Mouse (Mus musculus) ZHBTc4 (cell line): Measurements from ENCODE around the gene Nutm1.
"Not testable (repeated sequence)": the region's sequence is repeated elsewhere in the genome, so short reads cannot be mapped to it uniquely, and the experiment has no call there.

ENCODE experiments used
- DNase-seq: peaks from one replicate; pipeline ENCODE4 v3.0.0-alpha.2; 2011; ENCODE audit warnings: low read depth, low spot score

Nutm1 gene

GRCm38 (mm10) chr2:112259241-112259962 lies at the start of gene Nutm1:
Nutm1 (minus strand) TSS chr2:112259291.
- DNase-seq: no peak

GRCm38 (mm10) chr2:112308671-112309070 lies 49.6 kb upstream of the Nutm1 start:
- DNase-seq: no peak

GRCm38 (mm10) chr2:112298221-112298620 lies 39.1 kb upstream of the Nutm1 start:
- no peak for DNase-seq

- no peak for DNase-seq
Observed at GRCm38 (mm10) chr2:112296211-112296610, 37.1 kb upstream of the Nutm1 start.

- no peak for DNase-seq
Observed at GRCm38 (mm10) chr2:112292823-112293222, 33.7 kb upstream of the Nutm1 start.

GRCm38 (mm10) chr2:112289507-112289906 lies 30.4 kb upstream of the Nutm1 start:
- no peak for DNase-seq

- DNase-seq: no peak
Observed at GRCm38 (mm10) chr2:112287059-112287458, 28.0 kb upstream of the Nutm1 start.

- not testable (repeated sequence) for DNase-seq
Observed at GRCm38 (mm10) chr2:112286062-112286461, 27.0 kb upstream of the Nutm1 start.

- no peak for DNase-seq
Observed at GRCm38 (mm10) chr2:112285031-112285390, 25.9 kb upstream of the Nutm1 start.

- peak; percentile 93 for DNase-seq
Observed at GRCm38 (mm10) chr2:112284363-112285030, 25.4 kb upstream of the Nutm1 start.

- DNase-seq: no peak
Observed at GRCm38 (mm10) chr2:112282846-112283245, 23.8 kb upstream of the Nutm1 start.

- no peak for DNase-seq
Observed at GRCm38 (mm10) chr2:112276870-112277269, 17.8 kb upstream of the Nutm1 start.

GRCm38 (mm10) chr2:112273474-112273873 lies 14.4 kb upstream of the Nutm1 start:
- no peak for DNase-seq

GRCm38 (mm10) chr2:112272909-112273308 lies 13.8 kb upstream of the Nutm1 start:
- no peak for DNase-seq

- no peak for DNase-seq
Observed at GRCm38 (mm10) chr2:112270011-112270410, 10.9 kb upstream of the Nutm1 start.

- no peak for DNase-seq
Observed at GRCm38 (mm10) chr2:112267547-112268269, 8.6 kb upstream of the Nutm1 start.

- DNase-seq: no peak
Observed at GRCm38 (mm10) chr2:112266780-112267179, 7.7 kb upstream of the Nutm1 start.

- DNase-seq: peak; percentile 58
Observed at GRCm38 (mm10) chr2:112266242-112266592, 7.1 kb upstream of the Nutm1 start, which contains the start of gene Gm21985. Gm21985 (plus strand) TSS chr2:112266314.

- peak; percentile 97 for DNase-seq
Observed at GRCm38 (mm10) chr2:112265448-112266241, 6.6 kb upstream of the Nutm1 start, which contains the start of gene Slc12a6. Slc12a6 (plus strand) TSS chr2:112265825.

GRCm38 (mm10) chr2:112264364-112264763 lies 5.3 kb upstream of the Nutm1 start:
- DNase-seq: no peak

GRCm38 (mm10) chr2:112262779-112263295 lies 3.7 kb upstream of the Nutm1 start:
- peak; percentile 62 for DNase-seq
